Mouse (Mus musculus): ENCODE measurements around the gene Golt1a. TPM values are rescaled to one million over a fixed set of nuclear protein-coding genes. Genes with fewer than 3 reads are reported as not detected.
"Not testable (repeated sequence)": the region's sequence is repeated elsewhere in the genome, so short reads cannot be mapped to it uniquely, and the experiment has no call there.

The Golt1a gene
- total RNA-seq, 2 experiments from 2014 or later = not detected

DNA sequence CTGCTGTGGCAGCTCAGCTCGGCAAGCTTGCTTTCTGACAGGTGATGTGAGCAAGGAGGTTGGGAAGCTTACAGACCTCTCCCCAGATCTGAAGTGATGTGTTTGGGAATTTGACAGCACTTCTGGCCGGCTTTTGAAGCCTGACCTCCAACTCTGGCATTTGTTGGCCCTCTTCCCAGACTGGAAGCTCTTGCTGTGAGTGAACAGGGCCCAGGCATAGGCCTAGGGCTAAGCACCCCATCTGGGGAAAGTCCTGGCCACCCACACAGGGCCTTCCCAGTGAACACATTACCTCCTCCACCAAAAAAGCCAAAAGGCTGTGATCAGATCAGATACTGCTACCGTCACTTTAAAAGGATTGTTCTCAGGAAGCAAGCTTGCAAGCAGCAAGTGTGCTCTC lies 7.1 kb upstream of the Golt1a start:
- DNase-seq (ENCODE audit: low spot score) = peak; percentile 55

DNA sequence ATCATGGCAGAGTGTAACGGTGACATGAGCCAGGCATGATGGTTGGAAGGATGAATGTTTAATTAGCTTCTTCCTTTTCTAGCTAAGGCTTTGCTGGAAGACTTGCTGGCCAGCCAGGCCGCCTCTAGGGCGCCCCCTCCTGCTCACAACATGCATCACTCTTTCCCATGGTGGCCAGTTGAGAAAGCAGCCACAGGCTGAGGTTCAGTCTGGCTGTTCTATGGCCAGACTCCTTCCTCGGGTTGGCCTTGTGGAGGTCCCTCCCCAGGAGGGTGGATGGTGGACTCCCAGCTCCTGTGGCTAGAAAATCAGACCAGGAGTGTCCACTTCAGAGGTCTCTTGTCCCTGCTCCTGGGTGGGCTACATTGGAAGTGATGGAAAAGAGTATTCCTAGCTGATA lies 2.8 kb upstream of the Golt1a start:
- DNase-seq (ENCODE audit: low spot score) = peak; percentile 84

DNA sequence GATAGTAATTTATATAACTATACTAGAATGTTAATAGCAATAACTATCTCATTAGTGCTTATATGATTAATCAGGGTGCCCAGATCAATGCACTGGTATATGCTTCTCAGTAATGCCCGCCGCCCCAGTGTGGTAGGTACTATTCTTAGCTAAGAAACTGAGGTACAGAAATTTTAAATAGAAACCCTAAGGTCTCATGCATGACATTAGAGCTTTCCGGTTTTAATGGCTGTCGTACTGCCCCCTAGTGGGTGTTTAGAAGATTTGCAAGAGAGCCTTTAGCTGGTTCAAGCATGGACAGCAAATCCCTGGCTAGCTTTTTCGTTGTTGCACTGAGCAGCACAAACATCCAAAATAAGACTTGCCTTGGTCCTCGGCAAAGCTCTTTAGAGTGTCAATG lies 2.3 kb upstream of the Golt1a start:
- DNase-seq (ENCODE audit: low spot score) = peak; percentile 62

DNA sequence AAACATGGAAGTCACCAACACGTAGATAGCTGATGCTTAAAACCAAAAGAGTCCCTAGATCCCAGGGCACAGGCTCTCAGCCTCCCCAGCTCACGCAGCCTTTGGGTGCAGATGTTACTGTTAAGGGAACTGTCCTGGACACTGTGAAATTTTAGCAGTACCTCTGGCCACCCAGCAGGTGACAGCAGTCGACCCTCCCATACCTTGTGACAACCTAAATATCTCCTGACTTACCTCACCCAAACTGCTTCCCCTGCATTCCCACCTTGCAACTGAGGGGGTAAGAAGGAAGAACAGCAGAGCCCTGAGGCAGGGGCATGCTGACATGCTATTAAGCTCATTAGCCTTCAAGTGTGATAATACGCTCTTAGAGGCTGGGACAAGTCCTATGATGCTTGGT lies 1.6 kb downstream of the Golt1a start:
- no peak for DNase-seq (ENCODE audit: low spot score)

DNA sequence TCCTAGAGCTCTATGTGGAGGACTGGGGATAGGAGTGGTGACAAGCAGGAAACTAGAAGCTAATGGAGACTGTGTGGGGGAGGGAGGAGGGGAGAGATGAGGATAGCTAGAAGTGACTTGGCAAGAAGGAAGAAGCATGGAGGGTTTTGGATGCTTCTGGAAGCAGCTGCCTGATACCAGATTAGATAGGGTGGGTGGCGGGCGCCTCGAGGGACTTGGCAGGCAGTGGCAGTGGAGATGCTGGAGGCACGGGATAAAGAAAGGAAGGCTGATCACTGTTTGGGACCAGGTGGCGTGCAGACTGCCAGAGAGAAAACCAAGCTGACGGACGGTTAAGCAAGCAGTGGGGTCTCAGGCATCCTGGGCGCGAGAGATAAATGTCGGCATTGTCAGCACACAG lies 2.3 kb downstream of the Golt1a start:
- DNase-seq (ENCODE audit: low spot score) = no peak

DNA sequence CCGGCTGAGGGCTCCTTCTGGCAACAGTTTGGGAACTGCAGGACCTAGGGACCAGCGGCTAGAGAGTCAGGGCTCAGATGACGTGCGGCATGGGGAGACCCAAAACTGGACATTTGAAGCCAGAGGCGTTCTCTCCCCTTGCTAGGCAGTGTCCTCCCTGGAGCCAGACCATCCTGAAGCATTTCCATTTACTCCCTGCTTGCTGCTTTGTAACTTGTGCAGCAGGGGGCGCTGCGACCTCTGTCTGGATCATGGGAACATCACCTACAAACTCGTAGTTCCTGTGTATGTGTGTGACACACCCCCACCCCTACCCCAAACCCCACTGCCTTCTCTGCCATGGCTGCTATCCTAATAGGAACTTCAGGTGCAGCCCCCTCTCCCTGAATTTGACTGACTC lies 4.8 kb downstream of the Golt1a start:
- peak; percentile 55 for DNase-seq (ENCODE audit: low spot score)

DNA sequence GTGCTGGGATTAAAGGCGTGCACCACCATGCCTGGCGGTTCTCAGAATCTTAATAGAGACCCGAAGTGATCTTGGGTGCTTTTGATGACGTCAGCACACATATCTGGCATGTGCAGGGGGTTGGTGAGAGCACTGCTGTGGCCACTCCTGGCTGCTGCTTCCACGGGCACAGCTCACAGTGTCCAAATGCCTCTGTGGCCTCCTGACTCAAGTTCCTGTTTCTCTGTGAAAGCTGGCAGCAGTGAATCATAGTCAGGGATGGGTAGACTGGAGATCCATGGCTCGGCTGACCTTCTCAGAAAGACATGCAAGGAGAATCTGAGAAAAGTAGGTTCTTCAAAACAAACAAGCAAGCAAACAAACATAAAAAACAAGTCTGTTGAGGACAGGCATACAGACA lies 6.2 kb downstream of the Golt1a start:
- DNase-seq (ENCODE audit: low spot score) = no peak

DNA sequence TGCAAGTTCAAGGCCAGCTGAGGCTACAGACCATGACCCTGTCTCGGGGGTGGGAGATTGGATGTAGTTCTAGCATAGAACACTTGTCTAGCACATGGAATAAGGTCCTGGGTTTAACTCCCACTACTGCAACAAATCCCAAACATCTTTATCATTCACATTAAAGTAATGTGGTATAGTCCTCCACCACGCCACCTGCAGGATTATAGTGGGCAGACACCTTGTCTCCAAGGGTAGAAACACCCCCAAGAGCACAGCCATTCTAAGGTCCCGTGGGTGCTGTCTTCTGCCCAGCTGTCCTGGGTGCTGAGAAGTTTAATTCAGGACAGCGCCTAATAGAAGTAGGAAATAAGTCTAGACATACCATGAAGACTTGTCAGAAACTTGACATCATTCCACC lies 7.0 kb downstream of the Golt1a start:
- no peak for DNase-seq (ENCODE audit: low spot score)

DNA sequence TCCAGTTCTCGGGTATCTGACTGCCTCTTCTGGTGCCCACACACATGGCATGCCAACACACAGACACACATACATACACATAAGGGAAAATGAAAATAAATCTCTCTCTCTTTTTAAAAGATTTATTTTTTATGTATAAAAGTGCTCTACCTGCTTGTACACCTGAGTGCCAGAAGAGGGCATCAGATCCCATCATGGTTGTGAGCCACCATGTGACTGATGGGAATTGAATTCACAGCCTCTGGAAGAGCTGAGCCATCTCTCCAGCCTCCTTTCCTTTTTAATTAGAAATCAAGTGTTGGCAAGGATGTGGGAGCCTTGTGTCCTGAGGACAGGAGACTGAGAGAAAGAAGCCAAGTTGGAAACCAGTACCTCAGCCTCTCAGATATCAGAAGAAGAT lies 7.5 kb downstream of the Golt1a start:
- no peak for DNase-seq (ENCODE audit: low spot score)

DNA sequence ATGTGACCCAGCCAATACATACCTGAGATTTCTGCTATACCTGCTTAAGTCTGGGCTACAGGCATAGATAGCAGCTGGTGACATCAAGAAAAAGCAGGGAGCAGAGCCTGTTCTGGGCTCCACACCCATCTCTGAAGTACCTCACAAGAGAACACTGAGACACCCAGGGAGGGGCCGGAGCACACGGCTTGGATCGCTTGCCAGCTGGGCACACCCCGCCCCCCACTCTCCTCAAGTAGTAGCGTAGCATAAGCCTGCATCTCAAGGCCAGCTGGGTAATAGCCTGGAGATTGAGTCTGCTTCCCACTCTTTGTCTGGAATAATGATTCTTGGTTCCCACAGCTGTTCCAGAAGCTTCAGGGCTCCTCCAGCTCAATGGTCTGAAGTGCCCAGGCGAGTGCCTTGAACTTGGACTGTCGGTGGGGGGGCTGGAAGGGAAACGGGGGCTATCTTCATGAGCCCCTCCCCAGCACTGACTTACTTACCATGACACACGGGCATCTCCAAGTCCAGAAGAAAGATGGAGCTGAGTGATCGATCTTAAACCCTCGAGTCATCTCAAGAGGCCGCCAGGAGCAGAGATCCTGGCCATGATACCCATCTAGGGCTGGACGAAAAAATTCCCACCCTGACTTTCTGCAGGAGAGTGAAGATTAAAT lies 11.8 kb downstream of the Golt1a start, which contains the start of gene Kiss1:
TSS of gene Kiss1 (plus strand) at position 609 of the 659 bp plus-strand sequence.
- no peak for DNase-seq (ENCODE audit: low spot score)

DNA sequence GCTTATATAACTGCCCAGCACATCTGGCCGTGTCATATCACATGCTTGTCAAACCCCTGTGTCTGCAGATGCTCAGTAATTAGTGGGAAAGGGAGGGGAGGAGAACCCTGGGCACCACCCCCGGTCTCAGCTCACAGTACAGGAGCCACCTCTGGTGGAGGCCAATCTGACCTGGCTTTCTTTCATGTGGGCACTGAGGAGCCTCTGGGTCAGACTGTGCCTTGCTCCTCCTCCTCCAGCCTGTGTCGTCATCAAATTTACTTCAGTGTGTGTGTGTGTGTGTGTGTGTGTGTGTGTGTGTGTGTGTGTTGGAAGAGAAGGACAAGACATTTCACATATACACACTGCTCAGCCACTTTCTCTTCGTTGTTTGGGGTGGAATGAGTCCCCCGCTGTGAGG lies 13.7 kb downstream of the Golt1a start:
- no peak for DNase-seq (ENCODE audit: low spot score)

DNA sequence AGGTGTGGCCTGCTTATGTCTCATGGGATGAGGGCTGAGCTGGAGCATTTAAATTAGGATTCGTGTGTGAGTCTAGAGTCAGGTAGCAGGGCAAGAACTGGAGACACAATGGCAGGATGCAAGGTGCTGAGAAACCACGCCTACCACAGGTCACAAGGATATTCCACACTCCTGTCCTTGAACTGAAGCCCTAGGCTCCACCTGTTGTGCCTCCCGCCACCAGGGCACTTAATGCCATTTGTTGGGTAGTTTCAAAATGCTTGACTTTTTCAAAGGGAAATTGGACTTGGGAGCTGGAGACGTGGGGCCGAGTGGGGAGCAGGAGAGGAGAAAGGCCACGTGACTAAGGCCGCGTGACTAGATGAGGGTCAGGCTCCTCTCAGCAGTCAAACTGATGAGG lies 16.4 kb downstream of the Golt1a start:
- DNase-seq (ENCODE audit: low spot score) = no peak

DNA sequence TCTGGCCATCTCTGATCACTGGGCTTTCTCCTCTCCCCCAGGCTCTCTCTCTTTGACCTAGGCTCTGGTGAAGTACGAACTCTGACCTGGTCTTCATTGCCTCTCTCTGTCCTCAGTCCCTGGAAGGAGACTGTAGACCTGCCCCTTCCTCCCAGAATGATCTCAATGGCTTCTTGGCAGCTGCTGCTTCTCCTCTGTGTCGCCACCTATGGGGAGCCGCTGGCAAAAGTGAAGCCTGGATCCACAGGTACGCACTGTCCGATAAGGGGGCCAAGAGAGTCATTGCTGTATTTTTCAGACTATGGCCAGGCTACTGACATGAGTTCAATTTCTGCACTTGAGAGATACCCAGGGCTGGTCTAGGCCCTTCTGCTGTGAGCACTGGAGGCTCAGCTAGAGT lies 17.5 kb downstream of the Golt1a start:
- no peak for DNase-seq (ENCODE audit: low spot score)

DNA sequence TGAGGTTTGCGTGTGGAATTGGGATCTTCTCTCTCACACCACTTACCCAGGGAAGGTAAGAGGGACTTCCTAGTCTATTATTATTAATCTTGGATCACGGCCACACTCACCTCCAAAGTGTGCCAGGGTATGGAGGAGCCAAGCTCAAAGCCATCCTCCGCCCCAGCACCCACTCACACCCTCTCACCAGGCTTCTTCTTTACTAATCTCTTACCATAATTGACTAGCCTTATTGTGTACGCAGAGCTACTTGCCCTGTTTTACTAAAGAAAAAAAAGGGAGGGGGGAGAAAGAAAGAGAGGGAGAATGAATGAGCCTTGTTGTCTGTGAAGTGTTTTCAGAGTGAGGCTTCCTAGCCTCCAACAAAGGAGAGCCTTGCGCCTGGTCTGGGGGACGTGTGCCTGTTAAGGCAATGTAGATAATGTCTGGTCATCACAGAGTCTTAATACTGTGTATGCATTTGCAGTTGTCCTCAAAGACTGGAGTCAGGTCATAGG lies 18.7 kb downstream of the Golt1a start:
- DNase-seq (ENCODE audit: low spot score) = no peak

DNA sequence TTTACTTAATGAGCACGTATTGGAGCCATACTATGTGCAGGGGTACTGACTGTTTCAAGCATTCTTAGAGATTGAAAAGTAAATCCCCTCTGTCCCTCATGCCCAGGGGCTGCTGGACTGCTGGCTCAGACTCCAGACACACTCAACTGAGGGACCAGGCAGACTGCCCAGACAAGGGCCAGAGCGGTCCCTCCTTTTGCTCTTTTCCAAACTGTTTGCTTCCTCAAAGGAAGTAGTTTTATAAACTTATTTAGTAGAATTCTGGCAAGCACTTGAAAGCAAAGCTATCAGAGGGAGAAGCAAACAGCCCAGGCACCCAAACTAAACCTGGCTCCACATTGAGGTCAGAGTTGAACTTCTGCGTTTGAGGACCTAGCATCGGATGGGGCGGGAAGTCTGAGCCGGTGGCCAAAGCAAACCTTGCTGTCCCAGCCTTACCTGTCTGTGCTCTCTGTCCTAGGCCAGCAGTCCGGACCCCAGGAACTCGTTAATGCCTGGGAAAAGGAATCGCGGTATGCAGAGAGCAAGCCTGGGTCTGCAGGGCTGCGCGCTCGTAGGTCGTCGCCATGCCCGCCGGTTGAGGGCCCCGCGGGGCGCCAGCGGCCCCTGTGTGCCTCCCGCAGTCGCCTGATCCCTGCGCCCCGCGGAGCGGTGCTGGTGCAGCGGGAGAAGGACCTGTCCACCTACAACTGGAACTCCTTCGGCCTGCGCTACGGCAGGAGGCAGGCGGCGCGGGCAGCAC lies 19.5 kb downstream of the Golt1a start:
- no peak for DNase-seq (ENCODE audit: low spot score)

DNA sequence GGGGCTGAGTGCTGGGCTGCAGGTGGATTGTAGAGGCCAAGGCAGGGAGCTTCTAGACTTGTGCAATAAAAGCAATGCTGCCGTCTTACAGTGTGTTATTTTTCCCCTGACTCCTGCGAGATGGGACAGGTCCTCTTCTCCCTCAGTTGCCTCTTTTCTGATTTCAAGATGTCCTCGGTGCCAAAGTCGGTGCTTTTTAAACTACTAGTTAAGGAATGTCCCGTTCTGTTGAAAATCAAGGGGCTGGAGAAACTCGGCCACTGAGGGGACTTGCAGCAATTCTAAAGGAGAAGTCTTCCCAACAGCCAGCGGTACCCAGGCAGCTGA lies 20.0 kb downstream of the Golt1a start:
- DNase-seq (ENCODE audit: low spot score) = no peak

DNA sequence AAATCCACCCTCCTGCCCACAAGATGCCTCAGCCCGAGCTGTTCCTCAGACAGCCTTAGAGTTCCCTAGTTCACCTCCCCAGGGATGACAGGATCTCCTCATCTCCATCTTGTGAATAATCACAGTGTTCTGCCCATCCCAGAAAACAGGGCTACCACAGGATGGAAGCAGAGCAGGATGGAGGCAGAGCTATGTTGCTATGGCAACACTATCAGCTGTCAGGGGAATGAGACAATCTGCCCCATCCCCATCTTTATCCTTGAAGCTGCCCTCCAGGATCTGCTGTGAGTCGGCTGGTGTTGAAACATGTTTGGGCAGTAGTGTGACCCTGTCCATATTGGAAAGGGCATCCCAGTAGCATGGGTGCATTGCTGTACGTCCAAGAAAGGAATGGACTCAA lies 21.5 kb downstream of the Golt1a start:
- no peak for DNase-seq (ENCODE audit: low spot score)

DNA sequence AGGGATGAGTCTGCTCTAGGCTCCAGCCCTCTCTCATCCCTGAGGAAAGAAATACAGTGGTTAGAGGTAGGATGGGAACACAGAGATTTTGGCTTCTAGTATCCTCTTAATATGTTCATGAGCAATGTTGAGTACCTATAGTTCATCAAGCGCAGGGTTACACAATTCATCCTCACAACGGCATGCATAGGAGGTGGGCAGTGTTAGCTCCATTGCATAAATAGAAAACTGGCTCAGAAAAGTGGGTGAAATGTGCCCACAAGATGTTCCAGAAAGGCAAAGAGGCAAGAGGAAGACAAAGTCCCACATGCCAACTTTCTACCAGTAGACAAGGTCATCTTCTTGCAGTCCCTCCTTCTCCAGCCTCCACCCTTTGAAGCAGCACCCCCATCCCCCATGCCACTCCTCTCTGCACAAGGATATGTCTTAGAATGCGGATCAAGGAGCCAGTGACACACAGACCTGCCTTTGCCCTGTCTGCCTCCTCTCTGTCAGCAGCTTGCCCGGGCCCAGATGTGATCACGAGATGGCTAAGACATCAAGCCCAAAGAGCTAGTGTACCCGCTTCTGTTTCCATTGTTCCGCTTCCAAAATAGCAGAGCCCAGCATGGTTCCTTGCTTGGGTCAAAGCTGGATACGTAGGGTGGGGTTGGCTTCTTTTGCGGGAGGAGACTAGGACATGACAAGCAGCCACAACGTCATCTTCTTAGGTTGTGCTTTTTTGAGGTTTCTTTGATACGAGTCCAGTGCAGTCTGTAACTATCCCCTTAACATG lies 23.2 kb downstream of the Golt1a start:
- DNase-seq (ENCODE audit: low spot score) = no peak

DNA sequence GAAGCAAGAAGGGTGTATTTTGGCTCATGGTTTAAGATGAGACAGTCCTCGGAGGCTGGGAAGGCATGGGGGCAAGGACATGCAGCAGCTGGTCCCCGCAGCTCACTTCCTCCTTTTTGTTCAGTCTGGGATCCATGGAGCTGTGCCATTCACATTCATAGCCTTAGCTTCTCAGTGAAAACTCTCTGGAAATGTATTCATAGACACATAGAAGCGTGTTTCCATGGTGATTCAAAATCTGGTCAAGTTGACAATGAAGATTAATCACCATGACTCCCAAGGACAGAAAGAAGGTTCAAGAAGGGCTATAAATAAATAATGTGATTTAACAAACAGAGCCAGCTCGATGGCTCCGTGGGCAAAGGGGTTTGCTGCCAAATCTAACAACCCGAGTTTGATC lies 24.3 kb downstream of the Golt1a start:
- no peak for DNase-seq (ENCODE audit: low spot score)

DNA sequence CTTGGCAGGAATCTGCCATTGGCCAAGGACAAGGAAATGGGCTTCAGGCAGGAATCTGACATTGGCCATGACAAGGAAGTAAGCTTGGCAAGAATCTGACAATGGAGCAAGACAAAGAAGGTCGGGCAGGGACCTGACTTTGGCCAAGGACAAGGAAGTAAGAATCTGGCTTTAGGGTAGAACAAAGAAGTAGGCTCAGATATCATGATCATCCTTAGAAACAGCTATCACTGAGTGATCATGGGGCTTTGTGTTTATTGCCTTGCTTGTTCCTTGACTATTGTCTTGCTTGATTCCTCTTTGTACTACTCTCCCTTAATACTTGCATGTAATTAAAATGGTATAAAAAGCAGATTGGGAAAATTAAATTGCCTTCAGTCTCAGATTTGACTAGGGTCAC lies 30.8 kb downstream of the Golt1a start:
- DNase-seq (ENCODE audit: low spot score) = not testable (repeated sequence)

DNA sequence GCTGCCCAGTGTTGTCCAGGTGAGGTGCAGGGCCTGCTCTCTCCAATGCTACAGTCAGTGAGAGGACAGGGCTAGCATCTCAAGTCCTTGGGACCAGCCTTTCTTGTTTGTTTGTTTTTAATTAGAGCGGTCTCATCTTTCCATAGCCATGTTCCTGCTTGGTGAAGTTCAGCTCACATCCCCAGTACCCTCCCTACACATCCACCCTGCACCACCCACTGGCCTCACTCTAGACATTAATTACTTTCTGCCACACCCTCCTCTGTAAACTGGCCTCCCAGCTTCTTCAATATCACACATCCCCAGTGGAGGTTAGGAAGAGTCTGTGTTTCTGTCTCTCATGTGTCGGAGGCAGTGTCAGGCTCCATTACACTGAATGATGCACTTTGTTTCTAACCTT lies 34.8 kb downstream of the Golt1a start:
- DNase-seq (ENCODE audit: low spot score) = no peak

DNA sequence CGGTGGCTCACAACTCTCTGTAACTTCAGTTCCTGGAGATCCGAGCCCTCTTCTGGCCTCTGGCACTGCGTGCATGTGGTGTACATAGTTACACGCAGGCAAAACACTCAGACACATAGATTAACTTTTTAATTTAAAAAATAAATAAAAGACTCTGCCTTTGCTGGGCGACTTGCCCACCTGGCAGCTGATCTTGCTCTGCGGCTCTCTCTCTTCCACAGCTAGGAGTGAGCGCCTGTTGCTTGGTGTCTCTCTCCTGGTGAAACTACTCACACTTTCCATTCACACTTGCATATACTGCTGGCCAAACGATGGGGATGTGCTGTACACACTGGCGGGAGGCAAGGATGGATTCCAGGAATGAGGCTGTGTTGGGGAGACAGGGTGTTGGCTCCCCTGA lies 36.9 kb downstream of the Golt1a start:
- DNase-seq (ENCODE audit: low spot score) = no peak

DNA sequence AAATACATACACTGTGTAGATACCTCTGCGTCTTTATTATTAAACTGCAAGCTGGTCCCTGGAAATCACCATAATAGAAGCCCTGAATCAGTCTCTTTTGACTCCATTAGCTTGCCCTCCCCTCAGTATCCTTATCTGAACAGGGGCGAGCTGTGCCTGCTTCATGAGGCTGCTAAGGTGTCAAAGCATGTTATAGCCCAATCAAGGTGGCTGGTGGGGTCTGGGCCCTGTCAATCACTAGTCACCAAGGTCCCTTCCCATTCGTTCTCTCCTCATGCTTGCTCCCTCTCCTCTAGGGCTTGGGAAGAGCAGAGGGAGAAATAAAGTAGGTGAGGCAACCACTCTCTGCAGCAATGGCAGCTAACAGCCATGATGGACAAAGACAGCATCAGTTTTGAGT lies 37.6 kb downstream of the Golt1a start:
- DNase-seq (ENCODE audit: low spot score) = no peak

Measured in gastrocnemius, adult 18-20 months (tissue).